8 mouse cellular contexts compared by ENCODE assay signal in genomic region chr14:57372348-57373102, GRCm38 (mm10). TPM values are rescaled to one million over a fixed set of nuclear protein-coding genes. Genes with fewer than 3 reads are reported as not detected.
A peak's percentile ranks its signal among the peaks of the same experiment; 100 is the strongest.
DNase-seq lines count a peak whose midpoint lies in the region; ATAC-seq and TF ChIP-seq lines count a peak whose summit lies in the region.

No protein-coding gene starts in this region.

- no peaks in the 10 kb centered on the region for H3K36me3 ChIP-seq in C2C12 (ENCODE audit: control insufficient read depth, insufficient read depth)
- no peaks in the 10 kb centered on the region for H3K36me3 ChIP-seq in kidney, postnatal 0 days (ENCODE audit: insufficient read depth, low read length)
- H3K36me3 ChIP-seq in liver, embryonic 11.5 days (ENCODE audit: control insufficient read depth, insufficient read depth, low read length): no peaks in the 10 kb centered on the region
- no peaks in the 10 kb centered on the region for H3K36me3 ChIP-seq in neural tube, embryonic 13.5 days

- H3ac ChIP-seq in C2C12 (ENCODE audit: control insufficient read depth, insufficient read length, low read depth): no peak overlapping the region

- H3K79me3 ChIP-seq in C2C12 (ENCODE audit: low read depth): no peaks in the 10 kb centered on the region

- H3K4me2 ChIP-seq in kidney, postnatal 0 days (ENCODE audit: low read length): no peak overlapping the region
- H3K4me2 ChIP-seq in liver, embryonic 11.5 days: no peak overlapping the region
- no peak overlapping the region for H3K4me2 ChIP-seq in neural tube, embryonic 13.5 days

- H3K27ac ChIP-seq in kidney, postnatal 0 days: no peak overlapping the region
- no peak overlapping the region for H3K27ac ChIP-seq in liver, embryonic 11.5 days (ENCODE audit: low read depth, low read length)
- H3K27ac ChIP-seq in neural tube, embryonic 13.5 days (replicated peaks): no peak overlapping the region

- H3K9ac ChIP-seq in kidney, postnatal 0 days (ENCODE audit: low read depth, low read length): no peak overlapping the region
- H3K9ac ChIP-seq in liver, embryonic 11.5 days (ENCODE audit: low read depth, low read length): no peak overlapping the region
- H3K9ac ChIP-seq in neural tube, embryonic 13.5 days: no peak overlapping the region

- no peaks in the 10 kb centered on the region for H3K79me2 ChIP-seq in C2C12 (ENCODE audit: control insufficient read depth, insufficient read depth)

- WGBS in kidney, postnatal 0 days: 46% methylated on average over 8 of the region's 8 CpGs
- 47% methylated on average over 8 of the region's 8 CpGs for WGBS in liver, embryonic 11.5 days
- 49% methylated on average over 8 of the region's 8 CpGs for WGBS in neural tube, embryonic 13.5 days

- H3K9me3 ChIP-seq in kidney, postnatal 0 days (replicated peaks; ENCODE audit: low read length): no peaks in the 10 kb centered on the region
- no peaks in the 10 kb centered on the region for H3K9me3 ChIP-seq in liver, embryonic 11.5 days (ENCODE audit: control insufficient read depth, low read length)
- H3K9me3 ChIP-seq in neural tube, embryonic 13.5 days: no peaks in the 10 kb centered on the region

- no peaks in the 10 kb centered on the region for H3K4me1 ChIP-seq in kidney, postnatal 0 days (replicated peaks; ENCODE audit: insufficient read depth, low read length)
- no peaks in the 10 kb centered on the region for H3K4me1 ChIP-seq in liver, embryonic 11.5 days (replicated peaks; ENCODE audit: control insufficient read depth, insufficient read depth, low read length)
- H3K4me1 ChIP-seq in neural tube, embryonic 13.5 days (replicated peaks): no peaks in the 10 kb centered on the region

- ATAC-seq in activated CD4-positive, CD25-positive, alpha-beta regulatory T cell, adult 4 months: peak; percentile 75
- peak; percentile 95 for ATAC-seq in common myeloid progenitor, adult 5-6 weeks (replicated peaks; ENCODE audit: low read depth, poor library complexity, severe bottlenecking)
- ATAC-seq in kidney, postnatal 0 days (replicated peaks; ENCODE audit: low FRiP score, low read depth): no peak
- ATAC-seq in liver, embryonic 11.5 days (replicated peaks; ENCODE audit: low FRiP score): no peak
- peak; percentile 72; the same call in 1 of the 2 replicates for ATAC-seq in neural tube, embryonic 13.5 days (ENCODE audit: low read depth)

- DNase-seq in gastrocnemius, postnatal 25 days: peak; percentile 22
- peak; percentile 90 for DNase-seq in kidney, postnatal 0 days (ENCODE audit: low spot score)
- peak; percentile 59 for DNase-seq in liver, embryonic 11.5 days (ENCODE audit: low spot score)
- peak; percentile 41 for DNase-seq in telencephalon, adult 2 months (ENCODE audit: low read depth, low spot score)

- no peak overlapping the region for H3K4me3 ChIP-seq in C2C12 (ENCODE audit: insufficient read depth, poor library complexity, severe bottlenecking)
- H3K4me3 ChIP-seq in kidney, postnatal 0 days (replicated peaks; ENCODE audit: low read depth, low read length): no peak overlapping the region
- no peak overlapping the region for H3K4me3 ChIP-seq in liver, embryonic 11.5 days (ENCODE audit: low read depth, low read length)
- H3K4me3 ChIP-seq in neural tube, embryonic 13.5 days: no peak overlapping the region

- no peaks in the 10 kb centered on the region for H3K27me3 ChIP-seq in C2C12 (ENCODE audit: control insufficient read depth, insufficient read depth, insufficient read length)
- no peaks in the 10 kb centered on the region for H3K27me3 ChIP-seq in kidney, postnatal 0 days (ENCODE audit: insufficient read depth, low read length)
- H3K27me3 ChIP-seq in liver, embryonic 11.5 days (replicated peaks; ENCODE audit: control insufficient read depth, insufficient read depth, low read length): no peaks in the 10 kb centered on the region
- no peaks in the 10 kb centered on the region for H3K27me3 ChIP-seq in neural tube, embryonic 13.5 days

- TF ChIP-seq CTCF in C2C12 (IDR thresholded peaks at IDR 0.05; ENCODE audit: control insufficient read depth, insufficient read depth, insufficient read length): peak; percentile 18
- TF ChIP-seq CTCF in kidney, postnatal 0 days (IDR thresholded peaks at IDR 0.05; ENCODE audit: low read depth): peak; percentile 96

TF ChIP-seq in C2C12, 6 proteins besides CTCF, POLR2A, EP300 and RAD21:
- TF ChIP-seq USF1 (IDR thresholded peaks at IDR 0.05; ENCODE audit: low read depth) (no peak), MYOG (IDR thresholded peaks at IDR 0.05; ENCODE audit: control insufficient read depth, extremely low read depth, insufficient read length) (no peak), CEBPB (IDR thresholded peaks at IDR 0.05; ENCODE audit: low read depth) (no peak)
TF ChIP-seq in C2C12: peak in this region for 0.

RNA-seq across cellular contexts. Expression of gene Cryl1, which starts 25.8 kb away (rescaled TPM):
- polyA plus RNA-seq in C2C12 (2012; fragmentation: generic; extraction: Trizol): 1.1 TPM
- polyA plus RNA-seq in activated CD4-positive, CD25-positive, alpha-beta regulatory T cell, adult 4 months (2017; shearing (Covaris generic)): 10 to 100 TPM; 17.2 to 17.6 TPM
- 11.8 and 12.1 TPM in 2 replicates for total RNA-seq in common myeloid progenitor, adult 5-6 weeks (2017)
- total RNA-seq in gastrocnemius, postnatal 25 days (2021): 1 to 10 TPM; 3.4 to 5.2 TPM
- polyA plus RNA-seq in kidney, postnatal 0 days (2015; fragmentation: Nextera tagmentation; extraction: Ambion mirVana): 100 and 105 TPM in 2 replicates
- 11.0 and 11.8 TPM in 2 replicates for polyA plus RNA-seq in liver, embryonic 11.5 days (2014; fragmentation: Nextera tagmentation; extraction: Ambion mirVana)
- polyA plus RNA-seq in neural tube, embryonic 13.5 days (2015; fragmentation: Nextera tagmentation; extraction: Ambion mirVana): 8.4 and 10.8 TPM in 2 replicates

RNA-seq across cellular contexts. Expression of gene Ift88, which starts 51.3 kb away (rescaled TPM):
- polyA plus RNA-seq in C2C12 (2012; fragmentation: generic; extraction: Trizol): 2.5 TPM
- 1 to 10 TPM; 2.8 to 3.0 TPM for polyA plus RNA-seq in activated CD4-positive, CD25-positive, alpha-beta regulatory T cell, adult 4 months (2017; shearing (Covaris generic))
- total RNA-seq in common myeloid progenitor, adult 5-6 weeks (2017): 12.4 and 13.3 TPM in 2 replicates
- total RNA-seq in gastrocnemius, postnatal 25 days (2021): 1 to 10 TPM; 2.5 to 2.8 TPM
- polyA plus RNA-seq in kidney, postnatal 0 days (2015; fragmentation: Nextera tagmentation; extraction: Ambion mirVana): 9.3 and 10.8 TPM in 2 replicates
- polyA plus RNA-seq in liver, embryonic 11.5 days (2014; fragmentation: Nextera tagmentation; extraction: Ambion mirVana): 5.4 and 6.0 TPM in 2 replicates
- polyA plus RNA-seq in neural tube, embryonic 13.5 days (2015; fragmentation: Nextera tagmentation; extraction: Ambion mirVana): 13.6 and 13.9 TPM in 2 replicates

Comparison
In these comparisons a context has a peak if more than half of its experiments do, and no peak if none do; other contexts are left out.
1. ATAC-seq: peak in activated CD4-positive, CD25-positive, alpha-beta regulatory T cell, adult 4 months (single experiment), common myeloid progenitor, adult 5-6 weeks (single experiment) and neural tube, embryonic 13.5 days (single experiment); none in kidney, postnatal 0 days (single experiment) and liver, embryonic 11.5 days (single experiment).
2. DNase-seq: peak in every context shown above with its lines; median percentile 90 in kidney, postnatal 0 days; 59 in liver, embryonic 11.5 days; 41 in telencephalon, adult 2 months; 22 in gastrocnemius, postnatal 25 days.